Mouse (Mus musculus) macrophage (primary cell): ENCODE results near the gene Rgmb. TPM values are rescaled to one million over a fixed set of nuclear protein-coding genes. Genes with fewer than 3 reads are reported as not detected.

Experiments used
- H3K27ac ChIP-seq: fragments of 350-480 bp; formaldehyde crosslinking; 2 replicates; pipeline ENCODE4 v1.9.0; 2021
- H3K36me3 ChIP-seq: fragments of 350-480 bp; formaldehyde crosslinking; 2 replicates; pipeline ENCODE4 v1.9.0; 2021; ENCODE audit errors: inconsistent target
- H3K4me3 ChIP-seq: fragments of 350-480 bp; formaldehyde crosslinking; 2 replicates; pipeline ENCODE4 v1.9.0; 2021; ENCODE audit errors: inconsistent target
- H3K79me2 ChIP-seq: fragments of 350-480 bp; formaldehyde crosslinking; 2 replicates; pipeline ENCODE4 v1.9.0; 2021; ENCODE audit errors: inconsistent target
- WGBS: methylation state at CpG from one replicate; pipeline ENCODE4 v1.1.7; 2026; ENCODE audit warnings: inconsistent platforms; ENCODE audit not compliant: missing documents; 5-methylcytosine and 5-hydroxymethylcytosine counted together
- polyA plus RNA-seq: library from polyadenylated mRNA; stranded (reverse); fragments of 250-400 nt; gene quantifications from 3 replicates; pipeline ENCODE4 v1.2.4, GENCODE M21; 2018; ENCODE audit warnings: inconsistent platforms

The Rgmb gene
- polyA plus RNA-seq, 1 experiment from 2014 or later: 4.9 TPM

DNA sequence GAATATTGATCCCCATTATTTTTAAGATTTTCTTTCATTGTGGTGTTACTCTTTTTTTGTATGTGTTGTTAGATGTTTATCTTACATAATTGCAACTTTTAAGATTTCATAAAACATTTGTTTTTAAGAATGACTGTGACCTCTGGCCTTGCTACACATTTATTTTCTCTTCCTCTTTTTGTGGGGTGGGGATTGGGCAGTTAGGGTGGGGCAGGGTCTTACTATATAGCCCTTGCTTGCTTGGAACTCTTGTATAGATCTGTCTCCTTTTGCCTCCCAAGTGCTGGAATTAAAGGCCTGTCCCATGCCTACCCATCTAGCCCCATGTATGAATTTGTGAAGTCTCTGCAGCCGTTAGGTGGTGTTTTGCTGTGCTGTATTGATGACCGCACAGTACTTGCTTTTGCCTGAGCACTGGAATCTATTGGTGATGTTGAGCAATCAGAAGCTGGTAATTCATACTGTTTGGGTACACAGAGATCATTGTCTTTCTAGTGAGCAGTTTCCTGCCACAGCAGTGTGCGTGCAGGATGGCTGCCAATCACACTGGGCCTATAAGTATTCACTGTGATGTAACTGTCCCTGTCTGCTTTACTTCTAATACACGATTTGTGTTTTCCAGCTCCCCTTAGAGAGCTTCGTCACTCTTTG, 56.1 kb downstream of the Rgmb start:
- no peaks in the 10 kb centered on the region for H3K79me2 ChIP-seq
- H3K36me3 ChIP-seq: peaks cover 18% of the 10 kb centered on the region; the same call in 1 of the 2 replicates
- no peak overlapping the region for H3K4me3 ChIP-seq
- peak overlapping the region; percentile 29; the same call in 1 of the 2 replicates for H3K27ac ChIP-seq
- WGBS: 35% methylated on average over 5 of the region's 5 CpGs

DNA sequence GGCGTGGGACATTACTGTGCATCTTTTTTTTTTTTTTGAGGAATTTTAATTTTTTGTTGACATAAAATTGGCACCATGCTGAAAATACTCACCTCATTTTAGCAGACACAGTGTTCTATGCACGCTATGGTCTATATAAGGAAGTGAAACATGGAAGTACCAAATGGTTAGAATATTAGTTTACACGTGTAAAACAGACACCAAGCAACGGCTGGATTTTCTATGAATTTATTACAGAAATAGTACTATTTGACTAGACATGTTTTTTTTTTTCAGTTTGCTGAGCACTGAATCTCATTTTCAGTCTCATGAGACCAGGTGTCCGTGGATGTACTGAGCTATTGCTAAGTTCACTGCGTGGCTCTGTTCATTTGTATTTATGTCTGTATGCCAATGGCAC, 56.9 kb downstream of the Rgmb start:
- whole genome bisulfite sequencing: 21% methylated on average over 6 of the region's 6 CpGs
- Histone ChIP-seq H3K79me2 (no peaks in the 10 kb centered on the region), H3K27ac (peak overlapping the region; percentile 29; the same call in 1 of the 2 replicates)

DNA sequence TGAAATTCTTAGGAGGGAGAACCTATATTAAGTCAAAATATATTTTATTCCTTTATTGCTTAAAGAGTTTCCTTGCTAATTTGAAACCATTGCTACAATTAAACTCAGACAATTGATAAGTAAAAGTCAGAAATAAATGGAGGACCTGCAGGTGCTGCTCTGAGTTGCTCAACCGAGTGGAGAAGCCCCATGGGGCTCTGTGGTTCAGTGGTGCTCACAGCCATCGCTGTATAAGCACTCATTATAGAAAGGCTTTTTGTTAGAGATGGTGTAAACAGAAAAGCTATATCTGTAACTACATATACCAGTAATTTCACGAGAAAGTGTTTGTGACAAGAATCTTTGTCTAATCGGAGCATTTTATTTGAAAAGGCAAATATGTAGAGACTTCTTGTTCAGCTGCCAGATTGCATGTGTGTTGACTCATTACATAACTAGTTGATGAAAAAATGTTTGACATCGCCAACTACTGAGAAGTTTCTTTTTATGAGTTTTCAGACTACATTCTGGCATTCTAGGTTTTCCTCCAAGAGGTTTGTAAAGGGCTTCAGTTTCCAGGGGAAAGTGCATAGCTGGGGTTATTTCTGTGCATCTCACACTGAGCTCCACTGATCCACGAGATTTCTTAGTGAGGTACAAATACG, 61.6 kb downstream of the Rgmb start:
- no peak overlapping the region for H3K4me3 ChIP-seq
- WGBS: 93% methylated on average over 7 of the region's 7 CpGs
- H3K79me2 ChIP-seq: no peaks in the 10 kb centered on the region
- H3K36me3 ChIP-seq: peaks cover 55% of the 10 kb centered on the region
- H3K27ac ChIP-seq: no peak overlapping the region

More for the DNA sequence above, 56.9 kb downstream of the Rgmb start:
- no peak overlapping the region for H3K4me3 ChIP-seq
- H3K36me3 ChIP-seq: peaks cover 20% of the 10 kb centered on the region; the same call in 1 of the 2 replicates

DNA sequence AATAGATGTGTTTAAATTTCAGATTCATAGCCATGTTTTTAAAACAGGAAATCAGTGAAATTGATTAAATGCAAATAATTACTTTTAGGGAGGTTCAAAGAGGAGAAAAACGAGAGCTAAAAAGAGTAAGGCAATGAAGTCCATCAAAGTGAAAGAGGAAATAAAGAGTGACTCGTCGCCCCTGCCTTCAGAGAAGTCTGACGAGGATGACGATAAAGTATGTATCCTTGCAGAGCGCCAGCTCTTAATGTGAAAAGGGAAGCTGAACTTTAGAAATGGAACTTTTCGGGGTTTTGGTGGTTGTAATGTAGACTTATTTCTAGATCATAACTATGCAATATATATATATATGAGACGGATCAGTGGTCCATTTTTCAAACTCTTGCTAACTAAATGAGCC, 69.6 kb downstream of the Rgmb start:
- Histone ChIP-seq H3K36me3 (peaks cover 46% of the 10 kb centered on the region), H3K27ac (no peak overlapping the region), H3K79me2 (no peaks in the 10 kb centered on the region), H3K4me3 (no peak overlapping the region; the same call in 1 of the 2 replicates)
- WGBS: 4% methylated on average over 8 of the region's 8 CpGs

Other genes with a start within 250 kb of the Rgmb start
- 15.8 to 24.4 TPM (median 18.6 TPM) in 3 replicates for gene Chd1, start 126.1 kb downstream of the Rgmb start, polyA plus RNA-seq